Mouse (Mus musculus): ENCODE measurements at regions not wholly inside any gene's neighbourhood (a gene's known extent, or its start where the extent isn't known, plus 50 kb on each side); places are given as distances from the start of the nearest gene placed in this dataset.

DNA sequence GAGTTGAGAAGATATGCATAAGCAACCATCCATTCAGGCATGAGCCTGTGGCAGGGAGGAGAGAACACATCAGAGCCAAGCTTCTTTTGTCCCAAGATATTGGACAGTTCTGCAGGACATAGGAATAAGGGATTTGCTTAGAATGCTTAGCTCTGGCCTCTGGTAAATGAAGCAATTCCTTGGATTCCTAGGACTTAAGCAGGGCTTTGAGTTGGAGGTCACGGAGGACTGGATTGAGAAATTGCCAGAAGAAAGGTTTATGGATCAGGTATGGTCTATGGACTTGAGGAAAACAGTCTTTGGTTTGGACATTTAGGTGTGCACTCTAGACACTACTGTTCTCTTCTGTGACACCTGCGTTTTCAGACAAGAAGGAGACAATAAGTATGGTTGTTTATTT, 338.4 kb downstream of the Epha4 start:
- no peak for DNase-seq (ENCODE audit: low read depth)

DNA sequence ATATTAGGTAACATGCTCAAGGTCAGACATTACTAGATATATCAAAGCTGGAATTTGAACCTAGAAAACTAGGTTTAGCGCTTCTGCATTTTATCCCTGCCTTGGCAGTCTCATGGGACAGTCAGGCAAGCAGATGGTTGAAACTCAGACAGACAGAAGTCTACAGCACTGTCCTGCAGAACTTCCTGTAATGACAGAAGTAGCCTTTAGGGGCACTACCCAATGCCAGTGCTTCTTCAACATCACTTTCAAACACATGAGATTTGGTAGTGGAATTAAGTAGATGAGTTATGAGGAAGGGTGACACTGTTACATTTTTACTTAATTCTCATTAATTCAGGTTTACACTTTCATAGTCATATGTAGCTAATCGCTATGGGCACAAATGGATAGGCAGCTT, 330.9 kb downstream of the Epha4 start:
- DNase-seq (ENCODE audit: low read depth), result peak; percentile 7

DNA sequence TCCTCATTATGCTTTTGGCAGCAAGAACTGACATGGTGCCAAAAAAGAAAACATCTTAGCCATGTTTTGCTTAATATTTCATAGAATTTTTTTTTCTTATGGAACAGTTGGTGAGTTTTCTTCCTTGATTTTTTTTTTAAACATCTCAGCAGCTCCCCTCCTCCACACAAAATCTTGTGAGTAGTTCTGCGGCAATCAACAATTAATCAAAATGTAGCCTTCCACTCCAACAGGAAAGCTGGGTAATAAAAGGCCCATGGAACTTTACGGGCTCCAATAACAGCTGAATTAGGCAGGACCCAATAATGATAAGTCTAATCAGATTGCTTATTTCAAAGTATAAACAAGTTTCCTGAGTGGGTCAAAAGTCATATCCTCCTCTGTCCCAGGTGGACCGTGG, 324.7 kb downstream of the Epha4 start:
- no peak for DNase-seq (ENCODE audit: low read depth)

DNA sequence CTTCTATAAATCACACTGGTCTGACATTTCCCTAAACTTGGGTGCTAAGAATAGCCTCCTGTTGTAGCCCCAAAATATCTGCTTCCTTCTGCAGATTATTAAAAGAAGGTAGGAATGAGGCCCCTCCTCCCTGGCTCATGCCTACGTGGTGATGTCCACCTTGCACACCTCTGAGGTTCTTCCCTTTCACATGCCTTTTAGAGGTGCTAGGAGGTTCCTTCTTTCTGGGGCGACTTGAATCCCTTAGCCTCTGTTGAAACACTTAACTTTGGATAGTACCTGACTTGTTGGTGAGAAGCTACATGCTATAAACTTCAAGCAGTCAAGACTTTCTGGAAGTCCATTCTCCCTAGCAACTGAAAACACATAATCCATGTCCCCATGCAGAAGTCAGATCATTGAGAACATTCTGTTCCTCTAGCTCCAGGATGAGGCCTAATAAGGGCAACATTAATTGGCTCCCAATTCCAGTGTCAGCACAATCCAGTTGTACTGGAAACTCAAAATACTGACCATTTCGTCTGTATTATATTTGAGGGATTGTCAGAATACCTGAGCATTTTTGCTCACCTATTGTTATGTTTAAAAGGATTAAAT, 313.5 kb downstream of the Epha4 start:
- DNase-seq (ENCODE audit: low read depth), result no peak

DNA sequence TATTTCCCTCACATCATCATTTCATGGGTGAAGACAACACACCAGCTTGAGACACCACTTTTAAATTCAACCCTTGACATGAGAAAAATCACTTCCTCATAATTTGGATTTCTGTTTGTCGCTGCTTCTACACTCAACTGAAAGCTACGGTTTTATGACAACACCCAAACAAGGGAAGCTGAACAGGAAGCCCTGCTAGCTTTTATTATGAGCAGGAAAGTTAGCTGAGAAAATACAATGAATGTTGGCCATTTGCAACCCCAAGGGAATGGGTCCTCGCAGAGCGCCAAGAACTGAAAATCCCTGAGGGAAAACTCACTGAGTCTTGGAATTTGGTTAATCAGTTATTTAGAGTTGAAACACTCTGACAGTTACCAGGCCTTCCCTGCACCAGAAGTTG, 311.9 kb downstream of the Epha4 start:
- DNase-seq (ENCODE audit: low read depth), result no peak

DNA sequence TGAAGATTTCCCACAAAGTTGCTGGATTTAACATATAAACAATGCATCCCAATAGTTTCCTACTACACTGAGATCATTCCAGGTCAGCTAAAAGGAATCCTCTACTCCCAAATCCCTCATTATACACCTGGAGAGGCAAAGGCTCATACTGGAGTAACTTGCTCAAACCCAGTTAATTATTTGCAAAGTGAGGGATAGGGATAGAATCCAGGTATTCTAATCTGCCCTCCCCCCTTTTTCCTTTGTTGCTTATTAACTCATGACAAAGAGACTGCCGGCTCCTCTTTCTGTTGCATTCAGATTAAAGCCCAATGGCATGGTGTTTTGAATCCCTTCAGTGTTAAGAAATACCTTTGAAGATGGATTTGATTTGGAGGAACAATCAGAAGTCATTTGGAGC, 308.4 kb downstream of the Epha4 start:
- no peak for DNase-seq (ENCODE audit: low read depth)

DNA sequence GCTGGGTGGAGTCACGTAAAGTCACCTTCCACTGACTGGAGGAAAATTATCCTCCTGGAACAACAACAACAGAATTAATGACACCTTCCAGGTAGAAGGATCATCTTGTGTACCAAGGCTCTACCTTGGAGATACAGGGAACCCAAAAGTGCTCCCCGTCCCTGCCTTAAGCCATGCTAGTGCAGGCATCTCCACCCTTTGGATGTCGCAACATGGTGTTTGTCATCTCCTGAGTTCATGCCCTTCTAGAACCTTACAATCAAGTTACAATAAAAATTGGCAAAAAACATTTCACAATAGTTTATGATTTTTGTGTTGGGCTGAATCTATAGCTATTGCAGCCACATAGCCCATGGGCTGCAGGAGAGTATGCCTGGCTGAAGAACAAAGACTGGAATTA, 305.5 kb downstream of the Epha4 start:
- no peak for DNase-seq (ENCODE audit: low read depth)

DNA sequence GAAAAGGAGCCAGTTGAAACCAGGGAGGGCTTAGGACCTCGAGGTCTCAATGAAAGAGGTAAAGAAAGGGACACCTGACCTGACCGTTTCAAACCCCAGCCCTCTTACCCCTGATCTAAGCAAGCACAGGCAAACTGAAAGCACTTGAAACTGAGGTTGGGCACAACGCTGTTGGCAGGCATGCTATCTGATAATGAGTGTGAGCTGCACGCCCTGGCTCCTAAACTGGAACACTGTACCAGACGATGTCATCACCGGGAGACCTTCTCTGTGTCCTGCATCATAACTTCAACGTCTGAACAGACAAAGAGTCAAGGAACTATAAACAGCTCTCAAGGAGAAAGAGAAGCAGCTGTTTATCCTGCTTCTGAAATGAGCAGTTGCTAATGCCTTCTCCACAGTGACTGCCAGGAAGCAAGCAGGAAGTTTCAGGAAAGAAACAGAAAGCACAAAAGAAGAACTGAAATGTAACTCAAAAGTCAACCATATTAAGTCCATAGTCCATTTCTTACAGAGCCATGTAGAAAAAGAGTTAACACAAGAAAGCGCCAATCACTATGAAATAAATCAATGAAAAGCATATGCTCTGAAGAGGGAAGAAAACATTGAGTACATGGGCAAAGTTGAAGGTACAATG, 301.3 kb downstream of the Epha4 start:
- DNase-seq (ENCODE audit: low read depth), result peak; percentile 4

DNA sequence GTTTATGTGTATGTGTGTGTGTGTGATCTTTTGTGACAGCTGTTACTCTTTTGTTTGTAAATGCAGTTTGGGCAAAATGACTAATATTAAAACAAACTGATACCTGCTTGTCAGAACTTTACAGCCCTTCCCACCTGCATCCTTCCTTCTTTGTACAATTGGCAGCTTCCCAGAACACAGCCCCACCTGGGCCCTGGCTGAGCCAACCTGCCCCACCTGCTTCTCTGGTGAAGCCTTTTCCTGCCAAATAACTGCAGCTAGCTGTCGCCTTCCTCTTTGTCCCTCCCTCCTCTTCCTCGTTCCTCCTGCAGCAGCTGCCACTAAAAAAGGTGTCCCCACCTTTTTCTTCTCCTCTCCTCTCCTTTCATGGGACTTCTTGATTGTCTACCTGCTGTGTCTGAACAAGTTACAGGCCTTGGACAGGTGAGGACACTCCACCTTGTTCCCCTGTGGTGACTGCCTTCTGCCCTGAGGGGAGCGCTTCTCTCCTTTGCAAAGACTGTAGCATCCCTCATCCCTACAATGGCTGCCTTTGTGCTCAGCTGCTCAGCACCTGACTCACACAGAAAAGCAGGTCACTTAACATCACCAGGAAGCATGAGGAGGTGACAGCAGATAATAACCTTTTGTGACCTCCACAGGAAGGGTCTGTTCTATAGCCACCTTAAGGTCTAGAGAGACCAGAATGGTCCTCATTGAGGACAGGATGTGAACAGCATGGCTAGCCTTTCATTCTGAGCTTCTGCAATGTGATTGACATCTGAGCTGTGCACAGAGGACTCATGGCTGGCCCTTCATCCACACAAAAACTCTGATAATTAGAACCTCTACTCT, 295.2 kb downstream of the Epha4 start:
- DNase-seq (ENCODE audit: low read depth), result no peak

DNA sequence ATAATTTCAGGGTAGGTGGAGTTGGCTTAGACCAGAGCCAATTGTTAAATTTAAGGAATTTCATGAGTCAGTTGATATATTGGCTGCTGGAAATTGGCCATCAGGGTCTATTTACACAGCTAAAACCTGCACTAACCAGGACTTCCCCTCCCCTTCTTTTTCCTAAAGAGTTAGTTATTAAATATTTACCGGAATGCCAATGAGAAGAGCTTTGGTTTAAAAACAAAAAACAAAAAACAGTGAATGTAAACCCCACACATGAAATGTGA, 294.6 kb downstream of the Epha4 start:
- DNase-seq (ENCODE audit: low read depth), result peak; percentile 8

DNA sequence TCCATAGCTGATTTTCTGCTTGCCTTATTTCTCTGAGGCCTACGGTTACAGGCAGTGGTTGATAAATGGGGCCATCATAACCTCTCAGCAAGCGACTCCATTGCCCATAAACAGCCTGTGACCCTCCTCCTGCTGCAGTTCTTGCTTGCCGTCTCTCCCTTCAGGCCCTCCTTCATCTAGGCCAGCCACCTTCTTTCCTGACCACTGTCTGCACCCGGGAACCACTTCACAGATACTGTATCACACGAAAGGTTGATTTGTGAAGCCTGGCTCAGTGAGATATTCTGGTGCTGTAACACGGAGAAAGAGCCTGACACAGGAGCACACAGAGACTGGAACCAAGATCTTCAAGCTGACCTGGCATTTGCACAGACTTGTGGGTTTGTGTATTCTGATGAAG, 294.1 kb downstream of the Epha4 start:
- no peak for DNase-seq (ENCODE audit: low read depth)

DNA sequence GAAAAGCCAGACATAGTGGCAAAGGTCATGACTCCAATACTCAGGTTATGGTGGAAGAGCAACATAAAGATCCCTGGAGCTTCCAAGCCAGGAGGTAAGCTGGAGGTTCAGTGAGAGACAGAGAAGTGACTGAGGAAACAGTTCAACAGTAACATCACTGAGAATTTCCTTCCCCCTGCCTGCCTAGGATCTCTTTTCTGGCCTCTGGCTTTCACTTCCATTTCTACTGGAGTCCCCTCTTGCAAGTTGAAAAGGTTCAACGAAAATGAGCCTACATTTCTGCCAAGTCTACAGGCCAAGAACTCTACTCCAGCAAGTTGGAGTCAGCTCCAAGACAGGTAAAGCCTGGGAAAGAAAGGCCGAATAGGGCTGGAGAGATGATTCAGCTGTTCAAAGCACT, 293.0 kb downstream of the Epha4 start:
- no peak for DNase-seq (ENCODE audit: low read depth)

DNA sequence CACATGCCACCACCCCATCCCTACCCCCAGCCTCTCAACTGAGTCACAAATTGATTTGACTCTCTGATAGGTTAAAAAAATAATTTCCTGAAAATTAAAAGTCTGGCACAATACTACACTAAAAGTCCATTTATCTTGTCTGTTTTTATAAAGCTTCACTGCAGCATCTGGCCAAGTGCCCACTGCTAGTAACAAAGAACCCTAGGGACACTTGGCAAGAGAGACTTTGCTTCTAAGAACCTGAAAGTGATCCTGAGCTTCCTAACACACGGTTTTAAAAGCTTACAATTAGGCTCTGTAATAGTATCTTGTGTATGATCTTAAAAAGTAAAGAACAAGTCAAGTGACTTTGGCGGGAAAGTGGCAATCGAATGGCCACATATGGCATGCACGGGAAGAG, 288.3 kb downstream of the Epha4 start:
- DNase-seq (ENCODE audit: low read depth), result no peak

DNA sequence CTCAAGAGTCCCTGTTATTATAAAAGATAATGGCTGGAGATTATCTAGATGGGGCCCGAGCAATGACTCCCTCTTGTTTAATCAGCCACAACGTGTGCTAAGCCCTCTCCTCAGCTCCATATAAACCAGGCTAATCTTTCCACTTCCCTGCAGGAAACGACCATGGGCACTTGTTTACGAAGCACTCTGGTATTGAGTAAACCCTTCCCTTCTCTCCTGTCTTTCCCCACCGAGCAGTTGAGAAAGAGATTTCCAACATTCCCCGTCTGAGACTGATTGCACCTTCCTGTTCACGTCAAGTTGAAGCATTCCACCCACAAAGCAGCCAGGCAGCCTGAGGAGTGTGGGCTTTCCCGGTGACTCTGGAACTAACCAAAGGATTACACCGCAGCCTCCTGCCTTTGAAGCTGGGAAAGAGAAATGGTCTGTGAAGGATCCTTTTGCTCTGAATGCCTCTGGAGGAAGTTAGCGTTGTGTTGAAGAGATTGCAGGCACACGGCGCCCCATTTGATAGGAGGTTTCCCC, 287.8 kb downstream of the Epha4 start:
- DNase-seq (ENCODE audit: low read depth), result no peak

DNA sequence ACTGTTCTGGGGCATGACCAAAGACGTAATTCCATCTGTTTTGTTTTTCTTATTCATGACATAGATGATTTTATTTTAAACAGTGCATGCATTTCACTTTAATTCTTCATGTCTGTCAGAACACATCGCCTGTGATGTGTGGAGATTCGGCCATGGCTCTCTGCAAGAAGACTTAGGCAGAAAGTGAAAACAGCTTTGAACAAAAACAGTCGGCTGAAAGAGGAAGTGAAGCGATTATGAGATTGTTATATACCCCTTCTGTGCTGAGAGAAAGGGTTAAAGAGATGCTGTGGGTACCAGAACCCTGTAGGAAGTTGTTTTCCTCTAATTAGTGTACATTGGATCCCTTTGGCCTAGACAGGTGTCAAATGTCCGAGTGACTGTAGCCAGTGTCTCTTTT, 287.1 kb downstream of the Epha4 start:
- no peak for DNase-seq (ENCODE audit: low read depth)

DNA sequence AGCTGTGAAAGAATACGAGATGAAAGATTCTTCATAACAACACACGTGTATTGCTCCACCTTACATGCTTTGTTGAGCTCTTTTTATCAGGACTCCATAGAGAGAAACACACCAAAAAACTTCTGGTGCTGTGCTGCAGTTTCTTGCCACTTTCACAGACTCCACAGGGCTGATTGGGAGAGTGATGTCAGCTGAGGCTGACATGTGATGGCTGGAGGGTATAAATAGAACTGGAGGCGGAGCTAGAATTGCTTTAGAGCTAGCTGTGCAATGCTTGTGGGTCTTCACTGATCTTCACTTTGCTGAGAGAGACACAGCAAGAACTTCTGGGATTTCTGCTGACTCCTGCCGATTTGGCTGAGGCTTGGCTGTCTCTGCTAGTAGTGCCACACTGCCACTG, 285.3 kb downstream of the Epha4 start:
- peak; percentile 27 for DNase-seq (ENCODE audit: low read depth)

DNA sequence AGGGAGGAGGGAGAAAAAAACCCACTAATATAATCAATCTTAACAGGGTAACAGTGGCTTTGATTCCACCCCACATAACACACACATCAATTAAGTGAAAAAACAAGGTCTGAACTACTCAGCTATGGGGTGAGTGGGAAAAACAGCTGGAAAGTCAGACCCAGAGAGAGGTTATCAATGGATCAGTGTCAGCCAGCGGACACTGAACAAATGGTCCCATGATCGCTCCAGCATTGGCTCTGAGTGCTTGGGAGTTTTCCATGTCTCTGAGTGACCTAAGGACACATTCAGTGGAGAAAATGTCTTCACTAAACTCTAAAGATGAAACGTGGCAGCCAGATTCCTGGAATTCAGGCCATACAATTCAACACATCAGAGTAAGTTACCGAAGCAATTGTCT, 281.9 kb downstream of the Epha4 start:
- no peak for DNase-seq (ENCODE audit: low read depth)

DNA sequence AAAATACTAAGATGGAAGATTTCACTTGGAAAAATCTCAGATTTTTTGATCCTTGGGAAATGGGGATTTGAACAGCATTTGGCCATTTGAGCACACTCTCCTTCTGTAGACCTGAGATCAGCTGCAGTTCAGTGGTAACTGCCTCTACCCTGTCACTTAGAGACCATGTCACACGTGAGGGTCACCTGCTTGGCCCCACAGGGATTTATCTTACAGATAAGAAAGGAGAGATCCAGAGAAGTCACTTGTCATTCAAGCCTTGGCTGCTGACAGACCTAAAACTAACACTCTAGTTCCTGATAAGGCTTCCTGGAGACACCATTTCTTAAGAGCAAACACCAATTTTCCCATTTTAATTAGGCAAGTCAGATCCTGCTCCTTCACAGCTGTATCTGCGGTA, 270.2 kb downstream of the Epha4 start:
- DNase-seq (ENCODE audit: low read depth), result no peak

DNA sequence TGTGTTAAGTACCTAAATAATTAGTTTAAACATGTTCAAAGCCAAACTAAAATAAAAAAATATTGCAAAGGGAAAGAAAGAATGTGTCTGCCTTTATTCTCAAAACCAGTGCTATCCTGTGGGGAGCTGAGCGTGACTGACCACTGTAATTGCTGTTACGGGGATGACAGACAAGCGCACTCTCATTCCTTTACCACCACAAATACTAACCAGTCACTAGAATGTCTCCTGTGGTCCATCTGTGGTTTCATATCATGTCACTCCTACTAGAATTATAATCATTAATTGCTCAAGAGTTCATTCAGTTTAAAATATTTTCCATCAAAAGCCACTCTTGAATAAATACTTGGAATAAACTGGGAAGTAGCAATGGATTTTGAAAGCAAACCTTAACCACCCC, 268.8 kb downstream of the Epha4 start:
- no peak for DNase-seq (ENCODE audit: low read depth)

DNA sequence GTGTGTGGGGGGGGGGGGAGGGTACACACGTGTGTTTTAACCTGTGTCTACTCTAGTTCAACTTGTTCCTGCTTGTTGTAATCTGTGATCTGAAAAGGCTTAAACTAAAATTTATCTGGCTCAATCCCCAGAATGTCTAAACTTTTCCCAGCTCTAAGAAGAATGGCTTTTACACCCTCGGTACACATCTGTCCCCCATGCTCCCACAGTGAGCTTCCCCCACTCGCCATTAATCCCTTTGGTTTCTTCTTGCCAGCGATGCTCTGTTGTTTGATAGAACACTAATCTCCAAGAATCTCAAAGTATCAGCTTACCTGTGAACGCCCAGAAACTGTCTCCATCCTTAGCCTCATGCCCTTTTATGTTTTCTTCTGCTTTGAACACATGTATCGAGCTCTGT, 260.6 kb downstream of the Epha4 start:
- no peak for DNase-seq (ENCODE audit: low read depth)

DNA sequence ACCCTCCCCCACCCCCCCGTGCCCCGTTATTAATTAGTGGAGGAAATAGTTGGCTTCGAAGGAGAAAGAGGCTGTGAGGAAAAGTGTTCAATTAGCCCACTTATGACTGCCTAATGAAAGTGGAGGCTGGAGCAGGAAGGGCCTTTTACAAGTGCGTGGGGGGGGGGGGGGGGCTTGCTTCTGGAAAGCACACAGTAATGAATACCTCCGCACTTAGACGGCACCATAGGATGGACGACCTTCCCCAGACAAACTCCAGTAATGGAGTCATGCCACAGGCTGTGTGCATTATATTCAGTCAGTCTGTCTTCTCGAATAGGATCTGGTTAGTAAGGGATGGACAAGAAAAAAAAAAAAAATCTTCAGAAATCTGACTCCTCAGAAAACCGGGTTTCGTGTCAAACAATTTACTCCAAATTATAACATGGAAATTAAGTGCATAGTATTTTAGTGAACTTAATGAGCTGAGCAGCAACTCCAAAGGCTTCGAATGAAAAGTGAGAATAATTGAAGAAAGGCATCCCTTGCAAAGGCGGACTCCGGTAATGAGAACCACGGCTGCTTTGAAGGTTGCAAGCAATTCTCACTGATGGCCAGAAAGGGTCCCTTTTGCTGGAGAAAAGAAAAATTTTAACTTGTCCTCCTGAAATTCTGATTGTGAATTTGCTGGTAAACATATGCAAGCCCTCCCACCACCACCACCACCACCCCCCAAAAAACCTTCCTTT, 258.6 kb downstream of the Epha4 start:
- no peak for DNase-seq (ENCODE audit: low read depth)

DNA sequence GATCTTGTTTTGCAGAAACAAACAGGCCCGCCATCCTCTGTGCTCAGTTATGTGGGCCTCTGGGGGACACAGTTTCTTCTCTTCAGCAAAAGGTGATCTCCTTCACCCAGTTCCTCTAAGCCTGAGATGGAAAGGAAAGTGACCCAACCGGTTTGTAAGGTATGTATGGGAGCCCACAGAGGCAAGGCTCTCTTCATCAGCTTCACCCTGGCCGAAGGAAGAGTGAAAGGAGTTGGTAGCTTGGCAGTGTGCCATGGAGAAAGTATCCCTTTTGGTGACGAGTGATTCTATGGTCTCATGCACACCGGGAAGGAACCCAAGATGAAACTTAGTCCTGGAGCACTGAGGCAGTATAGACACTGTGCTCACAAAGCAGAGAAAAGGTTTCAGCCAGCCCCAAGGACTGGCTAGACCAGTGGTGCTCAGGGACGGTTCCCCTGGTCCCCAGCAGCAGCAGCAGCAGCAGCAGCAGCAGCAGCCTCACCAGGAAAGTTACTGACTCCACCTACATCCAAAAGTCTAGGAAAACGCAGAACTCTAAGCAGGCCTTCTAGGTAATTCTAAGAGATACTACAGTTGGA, 256.1 kb downstream of the Epha4 start:
- no peak for DNase-seq (ENCODE audit: low read depth)

DNA sequence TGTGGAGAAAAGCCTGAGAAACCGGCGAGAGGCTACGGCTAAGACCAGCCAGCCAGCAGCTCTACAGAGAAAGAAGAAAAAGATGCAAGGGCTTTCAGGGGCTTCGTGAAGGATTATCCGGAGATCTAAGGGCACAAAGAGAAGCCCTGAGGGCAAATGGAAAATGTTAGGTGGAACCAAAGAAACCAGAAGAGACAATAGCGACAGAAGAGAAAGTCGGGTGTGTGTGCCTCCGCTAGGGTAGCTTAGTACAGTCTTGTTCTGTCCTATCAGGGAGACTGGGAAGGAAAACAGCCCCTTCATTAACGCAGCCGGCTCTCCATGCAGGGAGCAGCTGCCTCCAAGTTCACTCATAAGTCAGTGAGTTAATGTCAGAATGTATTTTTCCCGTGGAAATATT, 255.1 kb downstream of the Epha4 start:
- no peak for DNase-seq (ENCODE audit: low read depth)
